ENCODE assay signal across 20 mouse cellular contexts in genomic region chr16:87437096-87437495, GRCm38 (mm10).
"Had no signal": no experiment of that assay in that cellular context is flagged by ENCODE, and none has a peak within 500 bp of the region (broad histone marks: within the 10 kb centered on the region; RNA-seq: fewer than 3 reads in every experiment).

No protein-coding gene starts in this region.

- DNase-seq: liver, postnatal 0 days; lung, adult 2 months; lung, postnatal 14 days; lung, postnatal 36 days; right cerebral cortex, postnatal 14 days; thymus, adult 2 months; thymus, postnatal 25 days; thymus, postnatal 4 days had no signal

- H3K4me2 ChIP-seq: lung, embryonic 15.5 days; midbrain, embryonic 11.5 days; midbrain, embryonic 13.5 days; midbrain, embryonic 15.5 days; neural tube, embryonic 13.5 days; neural tube, embryonic 15.5 days; stomach, embryonic 15.5 days had no signal

- ATAC-seq: liver, postnatal 0 days; lung, postnatal 0 days; midbrain, embryonic 13.5 days; midbrain, embryonic 15.5 days had no signal

- H3K27ac ChIP-seq: lung, embryonic 15.5 days; macrophage; midbrain, embryonic 13.5 days; midbrain, embryonic 15.5 days; neural tube, embryonic 13.5 days; neural tube, embryonic 15.5 days; stomach, embryonic 15.5 days; stomach, postnatal 0 days had no signal

- H3K9ac ChIP-seq: liver, postnatal 0 days; lung, embryonic 15.5 days; midbrain, embryonic 13.5 days; midbrain, embryonic 15.5 days; neural tube, embryonic 13.5 days; neural tube, embryonic 15.5 days; stomach, embryonic 15.5 days had no signal

- H3K4me3 ChIP-seq: lung, embryonic 15.5 days; megakaryocyte, embryonic 14.5 days; midbrain, embryonic 13.5 days; midbrain, embryonic 15.5 days; myocyte; neural tube, embryonic 13.5 days; neural tube, embryonic 15.5 days; stomach, embryonic 15.5 days had no signal

- H3K36me3 ChIP-seq: lung, embryonic 15.5 days; midbrain, embryonic 13.5 days; midbrain, embryonic 15.5 days; neural tube, embryonic 13.5 days; stomach, embryonic 15.5 days had no signal

- H3K9me3 ChIP-seq: lung, embryonic 15.5 days; megakaryocyte, embryonic 14.5 days; midbrain, embryonic 13.5 days; midbrain, embryonic 15.5 days; neural tube, embryonic 13.5 days; neural tube, embryonic 15.5 days; stomach, embryonic 15.5 days had no signal

- H3K27me3 ChIP-seq: lung, embryonic 15.5 days; megakaryocyte, embryonic 14.5 days; midbrain, embryonic 13.5 days; midbrain, embryonic 15.5 days; neural tube, embryonic 13.5 days; neural tube, embryonic 15.5 days; stomach, embryonic 15.5 days had no signal
